Mouse (Mus musculus) erythroblast, embryonic 14.5 days (primary cell): Measurements from ENCODE around the gene Armc6.

ENCODE experiments used
- GATA1 ChIP-seq: IDR thresholded peaks from 2 replicates; pipeline ENCODE4 v1.6.1; 2012; ENCODE audit warnings: low read length, inconsistent platforms, mixed read lengths
- TAL1 ChIP-seq: IDR thresholded peaks from 3 replicates; pipeline ENCODE4 v1.6.1; 2012; ENCODE audit warnings: low read length, inconsistent platforms, mixed read lengths

- TF ChIP-seq GATA1 = no peak
- TF ChIP-seq TAL1 = no peak
Observed at GRCm38 (mm10) chr8:70278175-70278574, 43.9 kb upstream of the Armc6 start.
